Mouse (Mus musculus): ENCODE measurements around the gene Dennd1c. TPM values are rescaled to one million over a fixed set of nuclear protein-coding genes. Genes with fewer than 3 reads are reported as not detected.

The Dennd1c gene
- total and polyA plus RNA-seq, 2 experiments from 2014 or later = 0.70 to 2.1 TPM

GRCm38 (mm10) chr17:57118524-57119349 lies 40.4 kb upstream of the Dennd1c start:
- no peak for TF ChIP-seq CTCF (IDR thresholded peaks at IDR 0.05; ENCODE audit: low read depth)
- no peak for TF ChIP-seq EP300 (IDR thresholded peaks at IDR 0.05; ENCODE audit: low read depth)
- DNase-seq (ENCODE audit: low spot score) (no peak), ATAC-seq (ENCODE audit: insufficient read depth, low read depth) (peak; percentile 68)
- 0 out of 2 replicates have a peak overlapping the region, but pooled peaks have one; percentile 21 for H3K4me2 ChIP-seq (ENCODE audit: low read depth, low read length)
- H3K9ac ChIP-seq (replicated peaks; ENCODE audit: low read depth, low read length) = no peak overlapping the region
- H3K4me1 ChIP-seq (ENCODE audit: control insufficient read depth, insufficient read depth) = 0 out of 2 replicates have a peak, but pooled peaks cover 4% of the 10 kb centered on the region
- H3K9me3 ChIP-seq (replicated peaks; ENCODE audit: control insufficient read depth, low read length) = no peaks in the 10 kb centered on the region
- WGBS = 1% methylated on average over 11 of the region's 11 CpGs
- H3K27me3 ChIP-seq (ENCODE audit: control insufficient read depth, insufficient read depth, low read length) = no peaks in the 10 kb centered on the region
- no peak overlapping the region for H3K27ac ChIP-seq (ENCODE audit: low read depth)
- H3K36me3 ChIP-seq (replicated peaks; ENCODE audit: control insufficient read depth, insufficient read depth, low read length) = no peaks in the 10 kb centered on the region
- H3K4me3 ChIP-seq (ENCODE audit: low read depth, low read length) = no peak overlapping the region

DNA sequence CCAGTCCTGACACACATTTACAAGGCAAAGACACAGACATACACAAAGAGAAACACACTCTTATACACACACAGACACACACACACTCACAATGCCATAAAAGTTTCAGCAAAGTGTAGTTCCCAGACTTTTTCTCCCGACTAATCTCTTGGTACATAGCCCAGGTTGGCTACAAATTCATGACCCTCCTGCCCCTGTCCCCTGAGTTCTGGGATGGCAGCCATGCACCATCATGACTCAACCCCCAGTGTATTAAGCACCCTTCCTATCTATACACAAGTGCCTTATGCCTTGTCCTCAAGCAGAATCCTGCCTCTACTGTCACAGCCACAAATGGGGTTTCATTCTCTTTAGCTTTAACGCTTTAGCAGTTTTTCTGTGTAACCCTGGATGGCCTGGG lies 38.5 kb upstream of the Dennd1c start:
- ATAC-seq (ENCODE audit: insufficient read depth, low read depth) (no peak), DNase-seq (ENCODE audit: low spot score) (no peak)
- no peak overlapping the region for H3K4me2 ChIP-seq (ENCODE audit: low read depth, low read length)
- TF ChIP-seq CTCF (IDR thresholded peaks at IDR 0.05; ENCODE audit: low read depth) = no peak
- no peak for TF ChIP-seq EP300 (IDR thresholded peaks at IDR 0.05; ENCODE audit: low read depth)
- no peak overlapping the region for H3K9ac ChIP-seq (replicated peaks; ENCODE audit: low read depth, low read length)
- H3K27me3 ChIP-seq (ENCODE audit: control insufficient read depth, insufficient read depth, low read length) = no peaks in the 10 kb centered on the region
- no peak overlapping the region for H3K27ac ChIP-seq (ENCODE audit: low read depth)
- 55% methylated on average over 2 of the region's 2 CpGs for WGBS
- no peaks in the 10 kb centered on the region for H3K36me3 ChIP-seq (replicated peaks; ENCODE audit: control insufficient read depth, insufficient read depth, low read length)
- H3K4me1 ChIP-seq (ENCODE audit: control insufficient read depth, insufficient read depth) = 0 out of 2 replicates have a peak, but pooled peaks cover 4% of the 10 kb centered on the region
- H3K9me3 ChIP-seq (replicated peaks; ENCODE audit: control insufficient read depth, low read length) = no peaks in the 10 kb centered on the region
- no peak overlapping the region for H3K4me3 ChIP-seq (ENCODE audit: low read depth, low read length)

- no peaks in the 10 kb centered on the region for H3K27me3 ChIP-seq (ENCODE audit: control insufficient read depth, insufficient read depth, low read length)
- no peak overlapping the region for H3K9ac ChIP-seq (replicated peaks; ENCODE audit: low read depth, low read length)
- DNase-seq (ENCODE audit: low spot score) (no peak), ATAC-seq (ENCODE audit: insufficient read depth, low read depth) (no peak)
- no peak for TF ChIP-seq CTCF (IDR thresholded peaks at IDR 0.05; ENCODE audit: low read depth)
- no peak overlapping the region for H3K4me2 ChIP-seq (ENCODE audit: low read depth, low read length)
- H3K4me1 ChIP-seq (ENCODE audit: control insufficient read depth, insufficient read depth) = no peaks in the 10 kb centered on the region
- no peaks in the 10 kb centered on the region for H3K36me3 ChIP-seq (replicated peaks; ENCODE audit: control insufficient read depth, insufficient read depth, low read length)
- 75% methylated on average over 10 of the region's 10 CpGs for WGBS
- no peak overlapping the region for H3K27ac ChIP-seq (ENCODE audit: low read depth)
- H3K9me3 ChIP-seq (replicated peaks; ENCODE audit: control insufficient read depth, low read length) = no peaks in the 10 kb centered on the region
- no peak overlapping the region for H3K4me3 ChIP-seq (ENCODE audit: low read depth, low read length)
Observed at GRCm38 (mm10) chr17:57112768-57113474, 34.6 kb upstream of the Dennd1c start.

DNA sequence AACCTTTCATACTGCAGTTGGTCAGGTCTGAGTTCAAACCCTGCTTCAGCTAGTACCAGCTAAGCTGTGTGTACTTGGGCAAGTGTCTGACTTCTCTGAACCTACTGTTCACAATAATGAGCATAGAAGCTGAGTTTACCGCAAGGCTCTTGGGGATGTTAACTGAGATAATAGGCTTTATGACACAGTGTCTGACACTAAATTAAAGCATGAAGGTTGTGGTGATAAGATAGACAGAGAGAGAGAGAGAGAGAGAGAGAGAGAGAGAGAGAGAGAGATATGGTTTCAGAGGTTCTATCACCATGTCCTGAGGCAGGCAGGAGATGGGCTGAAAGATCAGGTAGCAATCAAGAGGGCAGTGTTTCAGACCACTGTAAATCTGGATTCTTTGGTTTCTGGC lies 31.7 kb upstream of the Dennd1c start:
- DNase-seq (ENCODE audit: low spot score) = no peak
- 0 out of 2 replicates have a peak, but pooled peaks cover 4% of the 10 kb centered on the region for H3K27me3 ChIP-seq (ENCODE audit: control insufficient read depth, insufficient read depth, low read length)
- no peak for TF ChIP-seq EP300 (IDR thresholded peaks at IDR 0.05; ENCODE audit: low read depth)
- no peak for TF ChIP-seq CTCF (IDR thresholded peaks at IDR 0.05; ENCODE audit: low read depth)
- H3K36me3 ChIP-seq (replicated peaks; ENCODE audit: control insufficient read depth, insufficient read depth, low read length) = no peaks in the 10 kb centered on the region
- H3K4me1 ChIP-seq (ENCODE audit: control insufficient read depth, insufficient read depth) = peaks cover 10% of the 10 kb centered on the region; the same call in 1 of the 2 replicates
- WGBS = 65% methylated on average over 1 of the region's 1 CpGs
- no peak overlapping the region for H3K4me3 ChIP-seq (ENCODE audit: low read depth, low read length)
- no peak overlapping the region for H3K4me2 ChIP-seq (ENCODE audit: low read depth, low read length)
- H3K9ac ChIP-seq (replicated peaks; ENCODE audit: low read depth, low read length) = no peak overlapping the region
- ATAC-seq (ENCODE audit: insufficient read depth, low read depth) = no peak
- H3K27ac ChIP-seq (ENCODE audit: low read depth) = no peak overlapping the region
- no peaks in the 10 kb centered on the region for H3K9me3 ChIP-seq (replicated peaks; ENCODE audit: control insufficient read depth, low read length)

DNA sequence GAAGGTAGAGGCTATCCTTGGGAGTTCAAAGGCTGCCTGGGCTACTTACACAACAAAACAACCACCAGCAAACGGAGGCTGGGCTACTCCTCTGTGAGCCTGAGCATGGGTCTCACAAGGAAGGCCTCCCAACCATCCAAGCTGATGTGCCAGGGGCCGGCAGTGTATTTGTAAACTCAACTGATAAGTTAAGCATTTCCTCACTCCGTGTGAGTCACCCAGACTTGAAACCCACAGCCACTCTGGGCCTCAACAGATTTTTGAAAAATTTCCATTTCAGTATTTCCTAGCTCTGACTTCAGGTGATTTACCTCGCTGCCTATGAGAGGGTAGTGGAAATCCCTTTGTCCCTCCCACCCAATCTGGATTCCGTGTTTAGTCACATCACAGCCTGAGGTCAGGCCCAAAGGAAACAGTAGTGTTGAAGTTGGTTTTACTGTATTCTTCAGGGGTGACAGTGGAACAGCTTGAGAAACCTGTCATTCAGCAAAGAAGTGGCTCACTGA lies 30.4 kb upstream of the Dennd1c start:
- no peak for ATAC-seq (ENCODE audit: insufficient read depth, low read depth)
- TF ChIP-seq EP300 (IDR thresholded peaks at IDR 0.05; ENCODE audit: low read depth) = no peak
- TF ChIP-seq CTCF (IDR thresholded peaks at IDR 0.05; ENCODE audit: low read depth) = no peak
- Histone ChIP-seq H3K4me2 (ENCODE audit: low read depth, low read length) (no peak overlapping the region), H3K9ac (replicated peaks; ENCODE audit: low read depth, low read length) (no peak overlapping the region), H3K4me3 (ENCODE audit: low read depth, low read length) (no peak overlapping the region), H3K4me1 (ENCODE audit: control insufficient read depth, insufficient read depth) (peaks cover 17% of the 10 kb centered on the region; the same call in 1 of the 2 replicates), H3K27ac (ENCODE audit: low read depth) (no peak overlapping the region), H3K27me3 (ENCODE audit: control insufficient read depth, insufficient read depth, low read length) (0 out of 2 replicates have a peak, but pooled peaks cover 4% of the 10 kb centered on the region), H3K9me3 (replicated peaks; ENCODE audit: control insufficient read depth, low read length) (no peaks in the 10 kb centered on the region), H3K36me3 (replicated peaks; ENCODE audit: control insufficient read depth, insufficient read depth, low read length) (no peaks in the 10 kb centered on the region)
- no peak for DNase-seq (ENCODE audit: low spot score)
- WGBS = 35% methylated on average over 5 of the region's 5 CpGs
